Mouse (Mus musculus) WW6 (cell line): ENCODE measurements at regions not wholly inside any gene's neighbourhood (a gene's known extent, or its start where the extent isn't known, plus 50 kb on each side); places are given as distances from the start of the nearest gene placed in this dataset.
"Not testable (repeated sequence)": the region's sequence is repeated elsewhere in the genome, so short reads cannot be mapped to it uniquely, and the experiment has no call there.

Experiments used
- DNase-seq: peaks from one replicate; pipeline ENCODE4 v3.0.0-alpha.2; 2013; ENCODE audit warnings: low read depth, low spot score

DNA sequence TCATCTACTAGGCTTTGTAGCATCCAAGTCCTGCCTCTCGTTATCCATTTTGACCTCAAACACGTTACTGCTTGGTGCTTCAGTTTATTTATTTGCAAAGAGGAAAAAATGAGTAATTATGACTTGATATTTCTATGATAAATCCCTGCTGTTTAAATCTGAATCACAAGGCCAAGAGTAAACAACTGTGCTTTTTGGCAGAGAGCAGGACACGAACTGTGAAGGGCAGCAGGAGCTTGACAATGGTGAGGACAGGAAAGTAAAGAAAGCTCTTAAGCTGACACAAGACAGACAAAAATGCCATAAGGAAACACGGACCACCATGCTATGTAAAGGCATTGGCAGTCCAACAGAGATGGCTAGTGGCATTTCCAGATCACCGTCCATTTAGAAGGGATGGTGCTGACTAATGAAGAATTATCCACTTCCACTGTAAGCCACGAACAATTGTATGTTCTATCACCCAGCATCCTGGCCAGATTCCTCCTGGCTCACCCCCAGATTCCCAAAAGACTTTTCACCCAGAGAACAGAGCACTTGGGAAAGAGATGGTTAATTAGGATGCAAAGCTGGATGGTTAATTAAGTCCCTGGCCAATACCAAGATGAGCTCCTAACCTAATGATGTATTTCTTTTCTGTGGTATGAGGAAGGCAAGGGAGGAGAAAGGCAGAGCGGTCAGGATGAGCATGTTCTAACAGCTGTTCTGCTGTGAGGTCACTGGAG lies 476.1 kb upstream of the Cdh5 start:
- DNase-seq = no peak

DNA sequence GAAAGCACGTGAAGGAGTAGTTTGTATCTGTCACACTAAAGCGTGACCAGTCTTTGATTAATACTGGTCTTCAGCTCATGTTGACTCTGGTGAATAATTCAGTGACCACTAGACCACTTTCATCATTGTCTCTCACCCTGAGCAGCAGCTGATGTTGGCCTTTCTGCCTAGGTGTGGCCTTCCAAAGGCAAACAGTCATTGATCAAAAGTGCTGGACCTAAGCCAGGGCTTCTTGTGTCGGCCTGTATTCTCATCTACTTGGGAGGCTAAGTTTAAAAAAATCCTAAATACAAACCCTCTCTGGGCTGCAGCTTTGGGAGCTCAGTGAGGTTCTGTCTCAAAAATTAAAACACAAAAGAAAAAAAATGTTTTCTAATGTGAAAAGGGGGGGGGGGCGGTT lies 475.0 kb upstream of the Cdh5 start:
- no peak for DNase-seq

DNA sequence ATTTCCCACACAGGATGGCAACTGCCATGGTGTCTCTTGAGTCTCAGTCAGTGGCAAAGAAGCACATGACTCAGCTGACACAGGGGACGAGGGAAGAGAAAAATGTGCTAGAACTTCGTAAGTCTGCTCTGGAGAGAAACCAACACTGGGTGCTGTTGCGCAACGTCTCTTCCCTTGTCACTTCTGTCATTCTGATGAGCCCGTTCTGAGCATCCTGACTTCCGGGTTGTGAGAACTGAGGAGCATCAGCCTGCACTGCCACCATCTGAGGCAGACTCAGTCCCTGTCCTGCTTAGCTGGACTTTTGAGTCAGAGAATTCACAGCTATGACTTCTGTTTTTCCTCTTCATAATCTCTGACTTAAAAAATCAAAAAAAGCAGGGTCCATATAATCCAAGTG lies 468.9 kb upstream of the Cdh5 start:
- no peak for DNase-seq

DNA sequence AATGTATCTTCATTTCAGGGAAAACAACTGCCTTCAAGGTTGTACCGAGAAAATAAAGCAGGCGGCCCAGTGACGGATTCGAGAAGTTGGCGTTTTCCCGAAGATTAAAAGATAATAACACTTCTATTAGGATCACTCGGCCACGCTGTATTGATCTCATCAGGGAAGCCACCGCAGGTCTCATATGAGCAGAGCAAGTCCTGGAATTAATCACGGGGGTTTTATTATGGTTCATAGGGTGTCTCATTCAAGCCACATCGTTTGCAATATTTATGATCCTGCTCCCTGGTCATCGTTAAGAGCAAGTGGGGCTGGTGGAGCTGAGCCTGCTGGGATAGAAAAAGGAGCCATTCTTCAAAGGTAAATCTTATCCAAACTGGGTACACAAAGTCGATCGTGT lies 466.5 kb upstream of the Cdh5 start:
- DNase-seq = no peak

DNA sequence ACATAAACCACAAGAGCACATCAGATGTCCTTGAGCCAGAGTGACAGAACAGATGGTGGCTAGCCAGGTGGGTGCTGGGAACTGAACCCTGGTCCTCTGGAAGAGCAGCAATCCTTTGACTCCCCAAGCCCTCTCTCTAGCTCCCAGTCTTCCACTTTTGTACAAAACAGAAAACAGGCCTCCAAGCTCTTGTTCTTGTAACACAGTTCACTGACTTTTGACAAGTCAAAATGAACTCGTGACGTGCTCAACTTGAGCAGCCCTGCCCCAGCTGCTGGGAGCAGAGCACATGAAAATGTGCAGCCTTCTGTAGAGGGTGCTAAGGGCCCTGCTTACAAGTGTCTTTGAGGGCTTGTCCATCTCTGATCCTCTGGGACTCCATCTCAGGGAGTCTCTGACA lies 457.8 kb upstream of the Cdh5 start:
- no peak for DNase-seq

DNA sequence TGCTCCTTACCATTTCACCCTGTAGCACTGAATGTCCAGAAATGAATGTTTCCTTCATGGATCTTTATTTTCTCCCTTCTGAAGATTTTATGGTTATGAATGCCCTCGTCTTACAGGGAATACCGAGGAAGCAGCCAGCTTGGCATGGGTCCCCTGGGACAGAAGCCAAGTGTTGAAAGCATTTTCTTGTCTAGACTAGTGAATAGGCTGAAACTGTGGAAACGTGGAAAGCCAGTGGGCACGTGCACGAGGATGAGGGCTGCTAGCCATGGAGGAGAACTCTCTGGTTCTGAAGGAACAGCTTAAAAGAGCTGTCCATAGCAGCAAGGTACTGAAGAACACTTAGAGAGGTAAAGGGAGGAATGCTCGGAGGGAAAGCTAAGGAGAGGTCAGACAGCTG lies 457.3 kb upstream of the Cdh5 start:
- DNase-seq = no peak

DNA sequence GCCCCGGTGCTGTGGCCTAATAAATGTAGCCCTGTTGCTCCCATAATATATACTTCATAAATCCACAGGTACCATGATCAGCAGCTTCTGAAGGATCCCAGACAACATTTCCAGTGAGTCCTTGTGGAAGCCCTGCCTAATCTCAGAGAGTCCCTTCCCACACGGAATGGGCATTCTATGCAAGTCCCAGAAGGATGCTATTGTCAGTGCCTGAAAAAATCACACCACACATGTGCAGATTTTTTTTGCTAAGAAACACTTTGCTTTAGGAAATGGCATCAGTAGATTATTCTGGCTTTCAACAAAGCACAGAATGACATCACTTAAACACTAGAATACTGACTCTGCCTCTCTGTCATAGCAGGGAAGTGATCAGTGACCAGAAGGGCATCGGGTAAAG lies 456.6 kb upstream of the Cdh5 start:
- DNase-seq = no peak

DNA sequence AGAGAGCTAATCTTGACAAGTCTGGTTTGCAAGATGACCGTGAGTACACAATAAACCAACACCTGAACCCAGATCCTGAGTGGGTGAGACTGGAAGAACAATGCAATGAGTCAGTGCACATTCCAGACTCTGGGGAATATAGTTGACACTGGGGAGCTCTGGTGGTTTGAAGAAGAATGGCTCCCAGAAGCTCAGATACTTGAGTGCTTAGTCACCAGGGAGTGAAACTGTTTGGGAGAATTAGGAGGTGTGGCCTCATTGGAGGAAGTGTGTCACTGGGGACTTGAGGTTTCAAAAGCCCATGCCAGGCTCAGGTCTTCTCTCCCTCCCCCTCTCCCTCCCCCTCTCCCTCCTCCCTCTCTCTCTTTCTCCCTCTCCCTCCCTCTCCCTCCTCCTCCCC lies 436.6 kb upstream of the Cdh5 start:
- DNase-seq = no peak

DNA sequence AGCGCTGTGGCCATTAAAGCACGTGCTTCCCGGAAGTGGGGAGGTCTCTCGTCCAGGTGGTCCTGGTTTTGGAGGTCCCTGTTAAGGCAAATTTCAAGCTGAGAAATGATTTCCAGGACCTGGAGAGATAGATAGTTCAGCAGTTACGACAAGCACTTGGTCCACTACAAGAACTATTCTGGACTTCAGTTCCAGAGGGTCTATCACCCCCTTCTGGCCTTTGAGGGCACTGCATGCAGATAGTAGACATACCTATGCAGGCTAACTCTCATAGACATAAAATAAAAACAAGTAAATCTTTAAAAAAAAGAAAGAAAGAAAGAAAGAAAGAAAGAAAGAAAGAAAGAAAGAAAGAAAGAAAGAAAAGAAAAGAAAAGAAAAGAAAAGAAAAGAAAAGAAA lies 415.2 kb upstream of the Cdh5 start:
- not testable (repeated sequence) for DNase-seq

DNA sequence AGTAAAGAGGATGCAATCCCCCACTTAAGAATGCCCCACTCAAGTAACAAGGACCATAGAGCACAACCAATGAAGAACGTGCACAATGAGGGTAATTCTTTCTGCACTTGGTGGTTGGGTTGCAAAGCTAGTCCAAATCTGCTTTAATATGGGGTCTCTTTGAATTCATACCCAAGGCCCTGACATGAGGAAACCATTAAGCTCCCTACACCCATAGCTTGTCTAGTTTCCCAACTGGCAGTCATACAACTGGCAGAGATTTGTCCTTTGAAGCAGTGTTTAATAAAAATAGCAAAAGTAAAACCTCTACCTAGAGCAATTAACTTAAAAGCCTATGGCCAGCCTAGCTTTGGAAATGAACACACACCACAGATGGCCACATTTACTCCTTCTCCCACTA lies 411.0 kb upstream of the Cdh5 start:
- no peak for DNase-seq

DNA sequence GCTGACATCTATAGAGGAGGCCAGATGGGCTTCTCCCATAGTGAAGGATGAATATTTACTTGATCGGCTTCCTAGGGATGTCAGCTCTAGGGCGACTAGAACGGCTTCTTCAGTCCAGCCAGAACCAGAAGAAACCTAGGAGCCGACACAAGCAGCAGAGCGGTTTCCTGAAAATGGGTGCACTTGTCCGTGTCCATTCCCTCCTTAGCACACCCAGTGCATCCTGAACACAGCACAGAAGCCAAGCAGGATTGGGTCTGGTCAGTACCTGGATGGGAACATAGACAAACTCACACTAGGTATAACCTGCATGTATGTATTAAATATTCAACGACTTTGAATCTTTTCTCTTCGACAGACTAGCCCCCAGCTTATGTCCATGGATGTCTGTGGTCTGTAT lies 407.9 kb upstream of the Cdh5 start:
- no peak for DNase-seq

DNA sequence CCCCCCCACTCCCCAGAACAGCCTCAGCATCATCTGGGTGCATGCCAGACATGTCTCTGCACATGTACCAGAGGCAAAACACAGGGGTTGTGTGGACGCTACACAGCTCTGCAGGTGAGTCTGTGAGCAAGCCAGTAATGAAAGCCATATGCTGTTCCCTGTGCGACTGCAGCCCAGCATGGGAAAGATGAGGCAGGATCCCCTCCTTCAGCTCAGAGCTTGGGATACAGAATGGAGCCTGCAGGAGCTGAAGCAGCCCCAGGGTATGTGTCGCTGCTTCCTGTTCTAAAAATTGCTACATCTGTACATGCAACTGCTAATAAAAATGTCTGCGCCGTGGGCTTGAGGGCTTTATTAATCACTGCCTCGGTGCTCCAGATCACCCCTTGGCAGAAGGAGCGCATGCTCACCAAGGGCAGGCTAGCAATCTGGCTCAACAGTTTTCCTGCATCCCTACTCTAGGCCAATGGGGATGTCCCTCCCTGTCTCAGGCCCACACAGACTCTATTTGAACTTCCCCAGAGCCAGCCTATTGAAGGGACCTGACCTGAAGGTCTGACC lies 407.0 kb upstream of the Cdh5 start:
- no peak for DNase-seq

DNA sequence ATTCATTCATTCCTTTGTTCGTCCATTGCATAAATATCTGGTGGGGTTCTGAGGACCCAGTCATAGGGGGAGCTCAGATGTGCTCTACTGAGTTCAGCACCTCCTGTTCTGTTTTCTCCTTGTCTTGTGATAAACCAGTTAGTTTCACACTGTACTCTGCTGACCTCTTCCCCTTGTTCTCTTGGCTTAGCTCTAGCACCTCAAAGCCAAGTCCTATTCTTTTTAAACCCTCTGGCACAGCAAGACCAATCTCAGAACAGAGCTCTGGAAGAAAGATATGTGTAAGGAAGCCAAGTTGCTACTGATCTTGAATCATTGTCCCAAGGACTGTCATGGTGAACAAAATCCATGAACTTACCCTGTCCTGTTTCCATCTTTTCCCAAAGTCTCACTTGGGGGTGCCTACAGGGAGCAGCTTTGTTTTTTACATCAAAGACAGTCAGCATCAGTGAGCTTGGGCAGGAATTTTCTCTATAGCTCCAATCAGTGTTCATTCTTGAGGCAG lies 402.4 kb upstream of the Cdh5 start:
- no peak for DNase-seq

DNA sequence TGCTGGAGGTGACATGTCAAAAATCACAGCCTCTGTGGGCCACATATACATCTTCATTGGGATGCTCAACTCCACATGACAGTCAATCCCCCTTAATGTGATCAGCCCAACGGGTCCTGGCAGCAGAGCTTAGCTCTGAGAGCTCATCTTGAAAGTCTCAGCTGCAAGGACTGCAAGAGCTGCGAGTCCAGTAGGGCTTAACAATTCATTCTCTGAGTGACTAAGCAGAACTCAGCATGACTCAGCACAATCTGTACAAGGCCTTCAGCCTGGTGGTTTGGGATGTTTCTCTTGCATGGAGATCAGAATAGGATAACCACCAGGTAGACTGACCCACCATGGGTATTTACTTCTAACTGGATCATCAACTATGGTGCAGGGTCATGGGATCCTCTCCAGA lies 399.2 kb upstream of the Cdh5 start:
- DNase-seq = no peak

DNA sequence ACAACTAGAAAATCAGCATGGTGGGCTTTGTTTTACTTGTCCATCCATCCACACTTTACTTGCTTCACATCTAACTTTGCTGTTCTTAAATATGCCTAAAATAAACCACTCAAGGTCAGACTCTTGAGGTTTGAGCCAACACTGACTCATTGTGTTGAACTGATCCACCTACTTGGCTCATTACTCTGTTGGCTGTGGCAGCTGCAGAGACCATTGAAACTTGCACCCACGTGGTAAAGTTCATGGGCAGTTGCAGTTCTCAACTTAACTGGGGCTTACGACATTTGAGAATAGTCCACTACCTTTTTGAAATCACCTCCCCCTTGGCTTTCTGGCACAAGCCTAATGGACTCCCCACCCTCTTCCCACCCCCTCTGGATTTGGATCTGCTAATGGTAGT lies 395.3 kb upstream of the Cdh5 start:
- DNase-seq = no peak

DNA sequence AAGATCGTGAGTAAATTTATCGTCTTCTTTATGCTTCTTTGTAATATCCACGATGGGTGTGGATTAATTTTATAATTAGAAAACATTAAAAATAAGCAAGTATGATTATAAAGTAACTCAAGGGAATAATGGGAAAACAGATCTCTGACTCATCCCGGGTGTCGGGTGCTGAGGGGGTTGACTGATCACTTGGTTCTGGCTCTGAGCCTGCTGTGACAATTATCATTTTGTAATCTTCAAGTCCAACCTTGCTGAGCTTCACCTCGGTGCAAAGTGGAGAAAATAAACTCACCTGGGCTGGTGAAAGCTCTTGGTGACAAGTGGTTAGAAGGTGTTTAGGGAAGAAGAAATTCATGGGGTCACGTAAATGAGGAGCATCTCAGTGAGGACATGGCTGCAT lies 390.6 kb upstream of the Cdh5 start:
- DNase-seq = not testable (repeated sequence)

DNA sequence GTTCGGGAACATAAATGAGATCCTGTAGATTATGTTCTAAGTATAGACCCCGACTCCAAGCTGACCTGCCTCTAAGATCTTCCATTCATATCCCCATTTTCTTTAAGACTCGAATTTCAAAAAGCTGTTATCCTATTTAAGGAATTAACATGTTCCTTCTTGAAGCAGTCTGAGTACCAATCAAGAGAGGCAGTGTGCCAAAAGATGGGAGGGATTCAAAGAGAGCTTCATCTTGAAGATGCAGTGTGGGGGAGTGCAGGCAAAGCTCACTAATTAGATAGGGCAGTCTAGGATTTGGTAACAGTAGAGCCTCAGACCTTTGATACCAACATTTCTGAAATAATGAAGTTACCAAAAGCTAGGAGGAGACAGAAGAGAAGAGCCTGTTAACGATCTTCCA lies 383.7 kb upstream of the Cdh5 start:
- no peak for DNase-seq

DNA sequence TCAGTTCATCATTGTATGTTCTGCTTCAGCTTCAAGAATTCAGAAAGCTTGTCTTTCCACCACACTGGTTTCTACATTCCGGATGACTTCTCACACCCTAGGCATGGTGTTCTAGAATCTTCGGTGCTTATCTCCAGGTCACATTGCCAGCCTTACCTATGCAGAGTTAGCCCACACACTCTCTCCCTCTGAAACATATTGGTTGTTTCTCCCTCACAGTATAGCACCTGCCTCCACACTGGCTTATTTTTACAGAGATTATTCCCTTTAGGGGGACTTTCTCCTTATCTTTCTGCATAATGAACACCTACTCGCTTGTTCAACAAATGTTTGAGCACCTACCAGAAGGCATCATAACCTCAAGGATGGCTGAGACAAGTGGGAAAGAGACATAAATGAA lies 368.0 kb upstream of the Cdh5 start:
- DNase-seq = no peak

DNA sequence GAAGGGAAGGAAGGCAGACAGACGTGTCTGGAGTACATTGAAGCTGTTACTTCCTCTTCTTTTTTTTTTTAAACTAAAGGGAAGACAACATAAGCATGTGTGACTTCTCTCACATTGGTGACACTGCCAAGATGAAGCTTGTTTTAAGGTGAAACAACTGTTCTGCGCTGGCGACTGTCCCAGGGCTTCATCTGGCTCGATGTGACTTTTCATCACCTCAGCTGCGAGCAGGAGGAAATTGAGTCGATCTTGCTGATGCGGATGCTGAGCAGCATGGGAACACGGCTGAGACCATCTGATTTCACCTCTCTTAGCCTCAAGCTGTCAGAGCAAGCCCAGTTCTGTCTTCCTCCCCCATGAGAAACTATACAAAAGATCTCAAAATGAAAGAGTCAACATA lies 363.1 kb upstream of the Cdh5 start:
- DNase-seq = no peak

DNA sequence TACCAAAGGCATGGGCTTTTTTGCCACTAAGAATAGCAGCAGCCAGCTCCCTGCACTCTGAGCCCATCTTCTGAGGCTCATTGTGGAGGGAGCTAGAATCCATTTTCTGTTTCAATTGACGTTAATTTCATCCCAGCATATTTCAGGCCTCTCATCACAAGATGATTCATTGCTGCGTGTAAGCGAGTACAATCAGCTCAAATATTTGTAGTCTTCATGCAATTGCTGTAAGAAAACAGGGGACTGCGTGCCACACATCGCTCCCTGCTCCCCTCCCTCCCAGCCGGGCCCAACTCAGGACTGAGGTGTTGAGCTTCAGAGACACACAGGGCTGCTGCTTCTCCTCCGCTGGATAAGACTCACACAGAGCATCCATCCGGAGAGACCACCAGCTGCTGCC lies 360.0 kb upstream of the Cdh5 start:
- no peak for DNase-seq

DNA sequence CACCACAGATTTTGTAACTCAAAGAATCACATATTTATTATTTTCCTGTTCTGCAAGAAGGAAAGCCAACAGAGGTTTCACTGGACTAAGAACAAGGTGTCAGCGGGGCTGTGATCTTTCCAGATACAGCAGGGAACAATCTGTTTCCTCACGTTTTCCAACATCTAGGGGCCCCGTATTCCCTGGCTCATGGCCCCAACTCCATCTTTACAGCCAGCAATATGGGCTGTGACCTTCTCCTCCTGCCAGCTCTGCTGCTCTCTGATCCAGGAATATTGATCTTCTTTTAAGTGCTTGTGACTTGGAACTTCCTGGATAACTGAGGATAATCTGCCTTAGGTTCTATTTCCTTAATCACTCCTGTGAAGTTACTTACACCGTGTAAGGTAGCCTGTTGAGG lies 352.7 kb upstream of the Cdh5 start:
- no peak for DNase-seq

DNA sequence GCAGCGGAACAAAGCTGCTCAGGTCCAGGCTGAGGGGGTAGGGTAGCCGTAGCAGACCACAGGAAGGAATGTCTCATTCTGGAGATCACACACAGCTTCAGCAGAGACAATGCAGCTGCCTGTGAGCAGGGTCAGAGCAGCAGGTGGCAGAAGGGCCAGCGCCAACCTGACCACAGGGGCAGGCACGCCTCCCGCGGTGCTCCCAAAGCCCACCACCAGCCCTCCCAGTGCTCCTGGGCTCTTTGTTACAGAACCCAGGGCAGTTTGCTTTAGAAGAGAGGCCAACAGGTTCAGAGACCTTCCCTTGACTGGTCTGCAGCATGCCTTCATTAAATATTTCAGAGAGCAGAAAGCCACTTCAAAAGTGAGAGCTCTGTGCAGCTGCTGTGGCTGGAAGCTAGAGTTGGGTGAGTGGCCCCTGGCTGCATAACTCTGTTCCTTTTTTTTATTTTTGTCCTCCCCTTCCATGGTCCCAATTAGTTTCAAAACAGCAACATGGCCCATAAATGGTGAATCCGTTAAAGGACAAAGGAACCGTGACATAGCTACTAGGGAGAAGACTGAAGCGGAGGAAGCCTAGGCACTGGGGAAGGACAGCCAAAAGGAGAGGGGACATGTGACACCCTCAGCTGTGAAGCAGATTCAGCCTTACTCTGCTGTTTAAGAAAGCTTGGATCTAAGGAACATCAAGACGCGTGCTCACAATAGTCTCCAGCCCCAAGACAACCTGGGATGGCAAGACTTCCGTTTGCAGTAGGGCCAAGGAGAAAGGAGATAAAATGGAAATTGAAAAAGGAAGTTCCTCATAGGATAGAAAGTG lies 350.9 kb upstream of the Cdh5 start:
- DNase-seq = no peak

DNA sequence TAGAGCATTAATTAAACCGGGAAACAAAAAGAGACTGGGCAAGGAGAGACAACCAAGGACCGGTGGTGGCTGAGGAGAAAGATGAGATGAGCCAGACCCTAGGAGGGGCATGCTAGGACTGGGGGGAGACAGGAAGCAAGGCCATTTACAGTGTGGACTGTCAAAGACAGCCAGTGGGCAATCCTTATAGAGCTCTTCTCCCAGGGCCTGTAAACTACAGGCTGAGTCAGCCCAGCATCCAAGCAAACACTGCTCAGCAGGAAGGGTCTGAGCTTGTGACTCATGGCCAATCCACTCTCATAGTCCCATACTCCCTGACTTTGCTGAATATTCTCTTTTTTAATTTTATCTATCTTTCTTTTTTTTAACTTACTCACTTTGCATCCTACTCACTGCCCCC lies 350.3 kb upstream of the Cdh5 start:
- DNase-seq = no peak
